Mouse (Mus musculus) liver, adult 2 months (tissue): ENCODE data around the gene Tnfrsf12a. TPM values are rescaled to one million over a fixed set of nuclear protein-coding genes. Genes with fewer than 3 reads are reported as not detected.

Source experiments
- DNase-seq: peaks from one replicate; pipeline ENCODE4 v3.0.0-alpha.2; 2011; ENCODE audit warnings: low read depth, low spot score; ENCODE audit errors: extremely low read depth
- H3K27ac ChIP-seq: fragments of 200-500 bp; replicated peaks from 2 replicates; pipeline ENCODE4 v1.5.1; 2012; ENCODE audit warnings: low read depth, mild to moderate bottlenecking, control low read depth, inconsistent platforms, low read length; ENCODE audit not compliant: insufficient read depth
- H3K27me3 ChIP-seq: fragments of 200-500 bp; 2 replicates; pipeline ENCODE4 v1.6.1; 2012; ENCODE audit warnings: mild to moderate bottlenecking, moderate library complexity, low read length, inconsistent platforms; ENCODE audit not compliant: control insufficient read depth, insufficient read depth
- H3K36me3 ChIP-seq: fragments of 200-500 bp; 2 replicates; pipeline ENCODE4 v1.6.1; 2012; ENCODE audit warnings: low read length, inconsistent platforms; ENCODE audit not compliant: control insufficient read depth, insufficient read depth
- H3K4me1 ChIP-seq: fragments of 200-500 bp; 2 replicates; pipeline ENCODE4 v1.6.1; 2011; ENCODE audit warnings: low read length; ENCODE audit not compliant: control insufficient read depth, insufficient read depth
- H3K4me3 ChIP-seq: fragments of 200-500 bp; 2 replicates; pipeline ENCODE4 v1.5.1; 2011; ENCODE audit warnings: low read depth, mild to moderate bottlenecking, control low read depth, low read length, moderate library complexity; ENCODE audit not compliant: insufficient read depth
- H3K79me2 ChIP-seq: fragments of 200-500 bp; 2 replicates; pipeline ENCODE4 v1.6.1; 2012; ENCODE audit warnings: inconsistent platforms, mild to moderate bottlenecking, low read length, moderate library complexity; ENCODE audit not compliant: control insufficient read depth, insufficient read depth
- H3K9ac ChIP-seq: fragments of 200-500 bp; 2 replicates; pipeline ENCODE4 v1.6.1; 2012; ENCODE audit warnings: low read depth, mild to moderate bottlenecking, control low read depth, inconsistent platforms, low read length
- CTCF ChIP-seq: fragments of 200-500 bp; IDR thresholded peaks from 2 replicates; pipeline ENCODE4 v1.5.1; 2011; ENCODE audit warnings: low read depth, low read length, control low read depth
- POLR2A ChIP-seq: fragments of 200-500 bp; IDR thresholded peaks from 2 replicates; pipeline ENCODE4 v1.6.1; 2011; ENCODE audit warnings: low read length, control low read depth; ENCODE audit not compliant: insufficient read depth; ENCODE audit errors: extremely low read depth
- WGBS: fragments of 180-500 bp; shearing (Covaris S2); methylation state at CpG from one replicate; pipeline ENCODE4 v1.1.7; 2018; 5-methylcytosine and 5-hydroxymethylcytosine counted together
- polyA plus RNA-seq: library from polyadenylated mRNA; depleted of rRNA; stranded (reverse); fragments of >200 nt; gene quantifications from 2 replicates; pipeline ENCODE4 v1.2.3, GENCODE M21; 2012
- total RNA-seq: library from RNA; depleted of rRNA; stranded (reverse); fragments of >200 nt; gene quantifications from 2 replicates; pipeline ENCODE4 v1.2.3, GENCODE M21; 2014

The Tnfrsf12a gene
- total and polyA plus RNA-seq, 2 experiments = 4.0 to 7.1 TPM

DNA sequence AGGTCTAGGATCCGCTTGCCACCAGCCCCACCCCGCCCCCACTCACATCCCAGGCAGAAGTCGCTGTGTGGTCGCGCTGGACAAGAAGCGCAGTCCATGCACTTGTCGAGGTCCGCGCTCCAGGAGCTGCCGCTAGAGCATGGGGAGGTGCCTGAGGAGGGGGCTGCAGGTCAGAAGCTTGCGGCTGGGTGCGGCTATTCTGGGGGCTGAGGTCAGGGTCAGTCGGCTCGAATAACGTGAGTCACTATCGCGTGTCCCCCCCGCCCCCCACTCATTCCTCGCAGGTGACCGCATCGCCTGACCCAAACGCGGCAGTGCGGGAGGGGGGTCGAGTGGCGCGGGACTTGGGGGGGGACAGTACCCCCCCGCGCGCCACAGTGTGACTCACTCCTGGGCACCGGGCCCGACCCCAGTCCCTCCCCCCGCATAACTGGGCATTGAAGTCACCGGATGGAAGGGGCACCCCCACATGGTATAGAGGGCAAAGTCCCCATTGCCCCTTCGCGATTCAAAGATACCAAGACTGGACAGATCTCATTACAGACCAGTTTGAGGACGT lies 716 bp downstream of the Tnfrsf12a start:
- TF ChIP-seq POLR2A (no peak), CTCF (no peak)
- peak overlapping the region; percentile 72 for H3K4me3 ChIP-seq
- no peaks in the 10 kb centered on the region for H3K36me3 ChIP-seq
- H3K27me3 ChIP-seq = peaks cover 4% of the 10 kb centered on the region; the same call in 1 of the 2 replicates
- H3K9ac ChIP-seq = peak overlapping the region; percentile 75
- H3K27ac ChIP-seq = peak overlapping the region; percentile 33
- H3K4me1 ChIP-seq = peaks cover 12% of the 10 kb centered on the region
- no peaks in the 10 kb centered on the region for H3K79me2 ChIP-seq
- DNase-seq = no peak
- 4% methylated on average over 37 of the region's 37 CpGs for WGBS

DNA sequence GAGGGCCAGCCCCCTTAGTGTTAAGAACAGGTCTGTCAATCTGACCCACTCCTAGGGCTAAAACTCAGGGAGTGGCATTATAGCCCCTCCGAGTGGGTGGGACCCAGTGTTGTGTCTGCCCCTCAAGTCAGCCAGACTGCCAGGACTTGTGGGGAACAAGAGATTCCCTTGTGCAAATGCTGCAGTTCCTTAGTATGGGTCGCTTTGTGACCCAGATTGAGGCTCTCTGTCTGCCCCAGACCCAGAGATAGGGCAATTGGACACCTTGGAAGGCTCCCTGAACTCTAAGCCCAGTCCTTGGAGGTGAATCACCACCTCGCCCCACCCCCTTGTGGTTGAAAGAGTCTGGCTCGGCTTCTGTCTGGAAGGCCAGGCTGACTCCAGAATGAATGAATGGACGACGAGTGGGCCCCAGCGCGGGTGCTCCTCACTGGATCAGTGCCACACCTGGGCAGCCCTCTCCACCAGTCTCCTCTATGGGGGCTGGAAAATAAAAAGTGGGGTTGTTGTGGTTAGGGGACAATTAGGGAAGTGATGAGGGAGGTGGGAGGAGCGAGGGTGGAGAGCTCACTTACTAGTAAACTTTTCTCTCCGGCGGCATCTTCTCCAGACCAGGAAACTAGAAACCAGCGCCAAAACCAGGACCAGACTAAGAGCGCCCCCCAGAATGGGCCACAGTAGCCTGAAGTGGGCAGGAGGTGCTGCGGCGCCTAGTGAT lies 1.5 kb downstream of the Tnfrsf12a start:
- Histone ChIP-seq H3K79me2 (no peaks in the 10 kb centered on the region), H3K4me3 (no peak overlapping the region), H3K27me3 (peaks cover 4% of the 10 kb centered on the region; the same call in 1 of the 2 replicates), H3K9ac (no peak overlapping the region; the same call in 1 of the 2 replicates), H3K4me1 (peaks cover 12% of the 10 kb centered on the region), H3K27ac (no peak overlapping the region), H3K36me3 (no peaks in the 10 kb centered on the region)
- peak; percentile 4 for DNase-seq
- WGBS = 58% methylated on average over 15 of the region's 15 CpGs
- TF ChIP-seq CTCF (no peak), POLR2A (no peak)

DNA sequence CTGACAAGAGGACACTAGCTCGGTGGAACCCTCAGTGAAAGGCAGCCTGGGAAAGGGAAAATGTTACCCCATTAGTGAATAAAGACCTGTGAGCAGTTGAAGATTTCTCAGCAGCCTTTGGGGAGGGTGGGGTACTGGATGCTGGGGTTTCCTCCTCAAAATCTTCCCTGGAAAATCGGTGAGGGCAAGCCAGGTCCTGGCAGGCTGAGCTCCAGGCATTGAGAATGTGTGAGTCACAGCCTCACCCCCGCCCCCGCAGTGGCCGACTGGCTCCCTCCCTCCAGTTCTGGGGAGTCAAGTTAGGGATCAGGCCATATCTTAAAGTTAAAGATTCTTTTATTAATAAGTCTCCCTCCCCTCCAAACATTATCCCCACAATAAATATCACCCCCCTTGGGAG lies 2.1 kb downstream of the Tnfrsf12a start:
- H3K4me1 ChIP-seq = peaks cover 12% of the 10 kb centered on the region
- no peaks in the 10 kb centered on the region for H3K79me2 ChIP-seq
- DNase-seq = no peak
- peaks cover 4% of the 10 kb centered on the region; the same call in 1 of the 2 replicates for H3K27me3 ChIP-seq
- H3K27ac ChIP-seq = no peak overlapping the region
- TF ChIP-seq POLR2A = no peak
- TF ChIP-seq CTCF = no peak
- H3K4me3 ChIP-seq = no peak overlapping the region
- 38% methylated on average over 5 of the region's 5 CpGs for WGBS
- no peak overlapping the region for H3K9ac ChIP-seq
- no peaks in the 10 kb centered on the region for H3K36me3 ChIP-seq

DNA sequence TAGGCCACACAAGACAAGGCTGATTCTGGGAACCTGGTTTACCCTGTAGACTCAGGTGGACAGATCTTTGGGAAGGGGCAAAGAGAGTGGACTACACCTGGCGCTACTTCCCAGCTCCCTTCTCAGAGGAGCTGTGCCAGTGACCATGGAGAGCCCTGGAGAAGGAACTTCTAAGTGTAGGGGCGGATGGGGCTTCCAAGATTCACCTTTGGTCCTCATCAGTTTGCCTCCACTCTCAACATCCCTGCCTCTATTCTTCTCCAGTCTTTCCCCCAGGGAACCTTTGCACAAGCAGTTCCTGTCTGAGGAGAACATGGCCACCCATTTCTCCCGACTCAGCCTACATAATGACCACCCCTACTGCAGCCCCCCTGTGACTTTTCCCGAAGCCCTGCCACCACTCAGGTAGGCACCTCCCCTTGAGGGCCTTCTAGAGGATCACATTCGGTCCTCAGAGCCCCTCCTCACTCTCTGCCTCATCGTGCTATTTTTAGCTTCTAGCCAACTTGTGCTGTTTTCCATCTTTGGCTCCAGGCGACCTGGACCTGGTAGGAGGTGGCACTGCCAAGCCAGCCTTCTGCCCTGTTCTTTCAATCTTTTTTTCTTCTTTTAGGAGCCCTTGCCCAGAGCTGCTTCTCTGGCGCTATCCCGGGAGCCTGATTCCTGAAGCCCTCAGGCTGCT lies 2.9 kb downstream of the Tnfrsf12a start:
- peak; percentile 18 for DNase-seq
- no peaks in the 10 kb centered on the region for H3K79me2 ChIP-seq
- TF ChIP-seq CTCF (no peak), POLR2A (no peak)
- peaks cover 12% of the 10 kb centered on the region for H3K4me1 ChIP-seq
- peak overlapping the region; percentile 59 for H3K4me3 ChIP-seq
- peak overlapping the region; percentile 74 for H3K9ac ChIP-seq
- H3K27me3 ChIP-seq = 0 out of 2 replicates have a peak, but pooled peaks cover under 1% of the 10 kb centered on the region
- peak overlapping the region; percentile 59 for H3K27ac ChIP-seq
- WGBS = 38% methylated on average over 9 of the region's 9 CpGs
- no peaks in the 10 kb centered on the region for H3K36me3 ChIP-seq

DNA sequence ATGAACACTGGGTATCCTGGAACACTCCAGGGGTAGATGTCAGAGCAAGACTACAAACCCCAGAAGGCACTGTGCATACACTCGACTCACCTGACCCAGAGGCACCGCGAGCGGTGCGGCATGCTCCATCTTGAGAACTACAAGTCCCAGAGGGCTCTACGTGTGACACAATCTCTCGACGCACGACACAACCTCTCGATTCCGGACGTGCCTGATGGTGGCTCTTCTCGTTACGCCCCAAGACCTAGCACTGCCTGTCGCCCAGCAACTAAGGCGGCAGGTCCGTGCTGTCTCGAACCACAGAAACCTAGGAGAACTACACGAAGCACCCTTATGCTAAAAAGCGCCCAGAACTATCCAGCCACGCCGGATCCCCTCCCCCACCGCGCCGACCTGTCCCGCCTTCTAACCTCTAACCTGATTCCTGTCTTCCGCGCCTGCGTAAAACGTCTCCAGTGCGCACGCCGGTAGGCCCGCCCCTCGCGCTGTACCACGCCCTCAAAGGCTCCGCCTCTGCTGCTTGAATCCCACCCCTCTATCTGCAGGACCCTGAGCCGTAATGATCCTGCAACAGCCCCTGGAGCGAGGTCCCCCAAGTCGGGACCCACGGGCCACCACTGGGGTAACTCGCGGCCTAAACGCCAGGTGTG lies 3.7 kb downstream of the Tnfrsf12a start, which contains the start of the genes Hcfc1r1 and Thoc6:
Hcfc1r1 (plus strand) TSS at position 173 of the 650 bp plus-strand sequence.
Thoc6 (minus strand) TSS at position 459 of the 650 bp plus-strand sequence.
- H3K4me3 ChIP-seq = peak within 1 kb of the TSS; percentile 59
- peak within 1 kb of the TSS; percentile 77 for H3K27ac ChIP-seq
- no peaks in the 10 kb centered on the region for H3K27me3 ChIP-seq
- DNase-seq = peak; percentile 98
- H3K79me2 ChIP-seq = no peaks in the 10 kb centered on the region
- H3K36me3 ChIP-seq = no peaks in the 10 kb centered on the region
- WGBS = under 1% methylated on average over 45 of the region's 45 CpGs
- peak; percentile 41 for TF ChIP-seq POLR2A
- TF ChIP-seq CTCF = no peak
- peak within 1 kb of the TSS; percentile 74 for H3K9ac ChIP-seq
- peaks cover 12% of the 10 kb centered on the region for H3K4me1 ChIP-seq
